Mouse (Mus musculus): Measurements from ENCODE around the gene 9130204L05Rik.

The 9130204L05Rik gene

GRCm38 (mm10) chr3:91090703-91091102 is at the start of gene 9130204L05Rik:
9130204L05Rik (minus strand) TSS chr3:91090803.
- no peak for DNase-seq (ENCODE audit: low spot score)

- DNase-seq (ENCODE audit: low spot score), result no peak
Measured at GRCm38 (mm10) chr3:91108696-91109095, 18.1 kb upstream of the 9130204L05Rik start.

GRCm38 (mm10) chr3:91059211-91059610 is 31.4 kb downstream of the 9130204L05Rik start:
- no peak for DNase-seq (ENCODE audit: low spot score)

GRCm38 (mm10) chr3:91052654-91053053 is 37.9 kb downstream of the 9130204L05Rik start:
- DNase-seq (ENCODE audit: low spot score), result no peak

Measured in T-cell, adult 2 months (primary cell).